In genomic region chr7:78603922-78604321, GRCm38 (mm10) we compare ENCODE assay signal across 19 mouse cellular contexts.
A peak's percentile ranks its signal among the peaks of the same experiment; 100 is the strongest.
DNase-seq lines count a peak whose midpoint lies in the region; ATAC-seq and TF ChIP-seq lines count a peak whose summit lies in the region.
"Had no signal": no experiment of that assay in that cellular context is flagged by ENCODE, and none has a peak within 500 bp of the region (broad histone marks: within the 10 kb centered on the region; RNA-seq: fewer than 3 reads in every experiment).

No protein-coding gene starts in this region.

- no peaks in the 10 kb centered on the region for H3K4me1 ChIP-seq in forebrain, postnatal 0 days (ENCODE audit: insufficient read depth)
- peaks cover 10% of the 10 kb centered on the region for H3K4me1 ChIP-seq in forebrain, embryonic 12.5 days
- peaks cover 11% of the 10 kb centered on the region; the same call in 1 of the 2 replicates for H3K4me1 ChIP-seq in midbrain, embryonic 15.5 days
- H3K4me1 ChIP-seq in midbrain, postnatal 0 days (ENCODE audit: insufficient read depth, low read length): peaks cover 3% of the 10 kb centered on the region; the same call in 1 of the 2 replicates
- H3K4me1 ChIP-seq in neural tube, embryonic 12.5 days: peaks cover 20% of the 10 kb centered on the region; the same call in 1 of the 2 replicates
- H3K4me1 ChIP-seq in neural tube, embryonic 14.5 days (ENCODE audit: control insufficient read depth, insufficient read depth, low read length): no peaks in the 10 kb centered on the region
- H3K4me1 ChIP-seq: embryonic facial prominence, embryonic 12.5 days had no signal

- no peaks in the 10 kb centered on the region for H3K9me3 ChIP-seq in forebrain, postnatal 0 days (ENCODE audit: low read length)
- H3K9me3 ChIP-seq in forebrain, embryonic 12.5 days: no peaks in the 10 kb centered on the region
- H3K9me3 ChIP-seq in midbrain, embryonic 15.5 days: no peaks in the 10 kb centered on the region
- no peaks in the 10 kb centered on the region for H3K9me3 ChIP-seq in midbrain, postnatal 0 days (ENCODE audit: low read length)
- H3K9me3 ChIP-seq in neural tube, embryonic 12.5 days: no peaks in the 10 kb centered on the region
- H3K9me3 ChIP-seq in neural tube, embryonic 14.5 days (ENCODE audit: control insufficient read depth, low read length): no peaks in the 10 kb centered on the region
- H3K9me3 ChIP-seq: embryonic facial prominence, embryonic 10.5 days; embryonic facial prominence, embryonic 12.5 days had no signal

- no peaks in the 10 kb centered on the region for H3K36me3 ChIP-seq in forebrain, postnatal 0 days (ENCODE audit: insufficient read depth)
- H3K36me3 ChIP-seq in forebrain, embryonic 12.5 days (replicated peaks): no peaks in the 10 kb centered on the region
- no peaks in the 10 kb centered on the region for H3K36me3 ChIP-seq in midbrain, embryonic 15.5 days (replicated peaks)
- no peaks in the 10 kb centered on the region for H3K36me3 ChIP-seq in midbrain, postnatal 0 days (ENCODE audit: insufficient read depth, low read length)
- no peaks in the 10 kb centered on the region for H3K36me3 ChIP-seq in neural tube, embryonic 12.5 days
- H3K36me3 ChIP-seq in neural tube, embryonic 14.5 days (ENCODE audit: control insufficient read depth, insufficient read depth, low read length): no peaks in the 10 kb centered on the region
- H3K36me3 ChIP-seq: embryonic facial prominence, embryonic 10.5 days; embryonic facial prominence, embryonic 12.5 days had no signal

- TF ChIP-seq CTCF in forebrain, postnatal 0 days (IDR thresholded peaks at IDR 0.05; ENCODE audit: low read depth): no peak
- no peak for TF ChIP-seq CTCF in midbrain, postnatal 0 days (IDR thresholded peaks at IDR 0.05)

- peak; percentile 32; the same call in 1 of the 2 replicates for ATAC-seq in forebrain, postnatal 0 days
- no peak for ATAC-seq in forebrain, embryonic 12.5 days (ENCODE audit: low FRiP score)
- 0 out of 2 replicates have a peak, but pooled peaks have one; percentile 24 for ATAC-seq in midbrain, embryonic 15.5 days (replicated peaks)
- ATAC-seq in midbrain, postnatal 0 days (ENCODE audit: low FRiP score): no peak
- 0 out of 2 replicates have a peak, but pooled peaks have one; percentile 17 for ATAC-seq in neural tube, embryonic 12.5 days (ENCODE audit: low FRiP score, low read depth)
- ATAC-seq in neural tube, embryonic 14.5 days (ENCODE audit: low read depth): peak; percentile 60; the same call in 1 of the 2 replicates
- ATAC-seq: forebrain, embryonic 16.5 days had no signal

- no peak for DNase-seq in forebrain, postnatal 0 days
- DNase-seq in midbrain, postnatal 0 days (ENCODE audit: low spot score): no peak
- no peak for DNase-seq in neural tube, embryonic 10.5 days (ENCODE audit: extremely low spot score, low spot score)
- no peak for DNase-seq in cerebellum, postnatal 25 days
- DNase-seq: adrenal gland, adult 2 months; adrenal gland, postnatal 10 days; adrenal gland, postnatal 25 days; cerebellum, adult 11 months; cerebellum, adult 18-20 months; cerebellum, adult 8-10 months; cerebellum, adult 9-11 months; cerebellum, postnatal 14 days had no signal

- H3K4me2 ChIP-seq in forebrain, postnatal 0 days (ENCODE audit: low read depth): no peak overlapping the region
- no peak overlapping the region for H3K4me2 ChIP-seq in forebrain, embryonic 12.5 days
- no peak overlapping the region for H3K4me2 ChIP-seq in midbrain, embryonic 15.5 days
- H3K4me2 ChIP-seq in midbrain, postnatal 0 days (ENCODE audit: low read depth, low read length, poor library complexity, severe bottlenecking): no peak overlapping the region
- H3K4me2 ChIP-seq in neural tube, embryonic 12.5 days (replicated peaks): no peak overlapping the region
- H3K4me2 ChIP-seq in neural tube, embryonic 14.5 days (ENCODE audit: low read depth, low read length): no peak overlapping the region
- H3K4me2 ChIP-seq: embryonic facial prominence, embryonic 12.5 days had no signal

- 28% methylated on average over 7 of the region's 7 CpGs for WGBS in forebrain, postnatal 0 days
- 16% methylated on average over 7 of the region's 7 CpGs for whole genome bisulfite sequencing in forebrain, embryonic 12.5 days
- WGBS in midbrain, embryonic 15.5 days: 18% methylated on average over 7 of the region's 7 CpGs
- WGBS in midbrain, postnatal 0 days: 19% methylated on average over 7 of the region's 7 CpGs
- 18% methylated on average over 7 of the region's 7 CpGs for WGBS in neural tube, embryonic 12.5 days
- WGBS in neural tube, embryonic 14.5 days: 7% methylated on average over 7 of the region's 7 CpGs

- H3K9ac ChIP-seq in forebrain, postnatal 0 days: no peak overlapping the region
- no peak overlapping the region for H3K9ac ChIP-seq in forebrain, embryonic 12.5 days
- no peak overlapping the region for H3K9ac ChIP-seq in midbrain, embryonic 15.5 days
- no peak overlapping the region for H3K9ac ChIP-seq in midbrain, postnatal 0 days (replicated peaks; ENCODE audit: low read length, poor library complexity, severe bottlenecking)
- H3K9ac ChIP-seq in neural tube, embryonic 12.5 days: no peak overlapping the region
- H3K9ac ChIP-seq in neural tube, embryonic 14.5 days (replicated peaks; ENCODE audit: low read depth, low read length): no peak overlapping the region
- H3K9ac ChIP-seq: embryonic facial prominence, embryonic 12.5 days had no signal

- H3K27me3 ChIP-seq in forebrain, postnatal 0 days (ENCODE audit: insufficient read depth, low read length): no peaks in the 10 kb centered on the region
- 0 out of 2 replicates have a peak, but pooled peaks cover under 1% of the 10 kb centered on the region for H3K27me3 ChIP-seq in forebrain, embryonic 12.5 days
- 0 out of 2 replicates have a peak, but pooled peaks cover 1% of the 10 kb centered on the region for H3K27me3 ChIP-seq in midbrain, embryonic 15.5 days (replicated peaks)
- H3K27me3 ChIP-seq in midbrain, postnatal 0 days (ENCODE audit: insufficient read depth, low read length): no peaks in the 10 kb centered on the region
- H3K27me3 ChIP-seq in neural tube, embryonic 12.5 days (replicated peaks): no peaks in the 10 kb centered on the region
- H3K27me3 ChIP-seq in neural tube, embryonic 14.5 days (ENCODE audit: control insufficient read depth, insufficient read depth, low read length): no peaks in the 10 kb centered on the region

- no peak overlapping the region for H3K27ac ChIP-seq in forebrain, postnatal 0 days (ENCODE audit: low read depth, low read length)
- H3K27ac ChIP-seq in forebrain, embryonic 12.5 days: no peak overlapping the region
- H3K27ac ChIP-seq in midbrain, embryonic 15.5 days: no peak overlapping the region
- H3K27ac ChIP-seq in midbrain, postnatal 0 days (ENCODE audit: low read depth, low read length): no peak overlapping the region
- H3K27ac ChIP-seq in neural tube, embryonic 12.5 days: no peak overlapping the region
- H3K27ac ChIP-seq in neural tube, embryonic 14.5 days (ENCODE audit: low read depth, low read length): no peak overlapping the region
- H3K27ac ChIP-seq: embryonic facial prominence, embryonic 10.5 days; embryonic facial prominence, embryonic 12.5 days had no signal

- no peak overlapping the region for H3K4me3 ChIP-seq in forebrain, postnatal 0 days (ENCODE audit: low read depth, low read length)
- H3K4me3 ChIP-seq in forebrain, embryonic 12.5 days (replicated peaks): no peak overlapping the region
- no peak overlapping the region for H3K4me3 ChIP-seq in midbrain, embryonic 15.5 days
- H3K4me3 ChIP-seq in midbrain, postnatal 0 days (ENCODE audit: low read depth, low read length): no peak overlapping the region
- H3K4me3 ChIP-seq in neural tube, embryonic 12.5 days: no peak overlapping the region
- H3K4me3 ChIP-seq in neural tube, embryonic 14.5 days (ENCODE audit: low read depth, low read length): no peak overlapping the region
- H3K4me3 ChIP-seq: embryonic facial prominence, embryonic 10.5 days; embryonic facial prominence, embryonic 12.5 days had no signal

Comparison
In these comparisons a context has a peak if more than half of its experiments do, and no peak if none do; other contexts are left out.
1. ATAC-seq: peak in forebrain, postnatal 0 days (single experiment), midbrain, embryonic 15.5 days (single experiment), neural tube, embryonic 12.5 days (single experiment) and neural tube, embryonic 14.5 days (single experiment); none in forebrain, embryonic 12.5 days (single experiment) and midbrain, postnatal 0 days (single experiment).